Mouse (Mus musculus) heart, embryonic 14.5 days (tissue): ENCODE measurements around the gene Gria1. TPM values are rescaled to one million over a fixed set of nuclear protein-coding genes. Genes with fewer than 3 reads are reported as not detected.

Source experiments
- ATAC-seq: fragments of 200-750 bp; cut with Nextera tagmentation; 2 replicates; pipeline ENCODE4 v1.8.0; 2017; ENCODE audit warnings: low read depth, moderate TSS enrichment; ENCODE audit not compliant: insufficient number of reproducible peaks, insufficient read depth, low FRiP score
- H3K27ac ChIP-seq, 2 experiments: fragments of 200-500 bp in 1 of 2; fragments of 300-500 bp in 1 of 2; sonication (generic) in 1 of 2; replicated peaks in 1 of 2; 2 replicates each; pipeline ENCODE4 v1.5.1; 2012 to 2014; ENCODE audit warnings: low read depth in 2 of 2, low read length in 2 of 2, control low read depth in 1 of 2, mild to moderate bottlenecking in 1 of 2, mixed read lengths in 1 of 2; ENCODE audit not compliant: control insufficient read depth in 1 of 2, insufficient read depth in 1 of 2
- H3K27me3 ChIP-seq: fragments of 300-500 bp; sonication (generic); 2 replicates; pipeline ENCODE4 v1.6.1; 2014; ENCODE audit warnings: mild to moderate bottlenecking, low read length, control low read depth; ENCODE audit not compliant: control insufficient read depth, insufficient read depth
- H3K36me3 ChIP-seq: fragments of 300-500 bp; sonication (generic); 2 replicates; pipeline ENCODE4 v1.6.1; 2014; ENCODE audit warnings: mild to moderate bottlenecking, control low read depth, low read length, mixed read lengths; ENCODE audit not compliant: control insufficient read depth, insufficient read depth
- H3K4me1 ChIP-seq, 2 experiments: fragments of 200-500 bp in 1 of 2; fragments of 300-500 bp in 1 of 2; sonication (generic) in 1 of 2; 2 replicates each; pipeline ENCODE4 v1.6.1; 2012 to 2014; ENCODE audit warnings: low read length in 2 of 2, control low read depth in 1 of 2, mixed read lengths in 1 of 2; ENCODE audit not compliant: control insufficient read depth in 2 of 2, insufficient read depth in 2 of 2
- H3K4me2 ChIP-seq: fragments of 300-500 bp; sonication (generic); 2 replicates; pipeline ENCODE4 v1.6.1; 2014; ENCODE audit warnings: mild to moderate bottlenecking, low read length
- H3K4me3 ChIP-seq, 2 experiments: fragments of 200-500 bp in 1 of 2; fragments of 300-500 bp in 1 of 2; sonication (generic) in 1 of 2; 2 replicates each; pipeline ENCODE4 v1.5.1; 2012 to 2014; ENCODE audit warnings: low read length in 2 of 2, mild to moderate bottlenecking in 2 of 2, control low read depth in 1 of 2, low read depth in 1 of 2, moderate library complexity in 1 of 2; ENCODE audit not compliant: control insufficient read depth in 1 of 2, insufficient read depth in 1 of 2
- H3K9ac ChIP-seq: fragments of 300-500 bp; sonication (generic); 2 replicates; pipeline ENCODE4 v1.6.1; 2014; ENCODE audit warnings: mild to moderate bottlenecking, low read length
- H3K9me3 ChIP-seq: fragments of 300-500 bp; sonication (generic); 2 replicates; pipeline ENCODE4 v1.6.1; 2016; ENCODE audit warnings: low read length, control low read depth; ENCODE audit not compliant: control insufficient read depth
- WGBS: fragments of 180-500 bp; shearing (Covaris S2); extraction: QIAGEN DNeasy Blood & Tissue Kit; methylation state at CpG from one replicate; pipeline ENCODE4 v1.1.7; 2014; 5-methylcytosine and 5-hydroxymethylcytosine counted together
- polyA plus RNA-seq: library from polyadenylated mRNA; unstranded; fragments of >200 nt; fragmentation: Nextera tagmentation; extraction: Ambion mirVana; gene quantifications from 2 replicates; pipeline ENCODE4 v1.2.1, GENCODE M21; 2014

Gria1 gene
- polyA plus RNA-seq, 1 experiment from 2014 or later: 5.9 TPM

DNA sequence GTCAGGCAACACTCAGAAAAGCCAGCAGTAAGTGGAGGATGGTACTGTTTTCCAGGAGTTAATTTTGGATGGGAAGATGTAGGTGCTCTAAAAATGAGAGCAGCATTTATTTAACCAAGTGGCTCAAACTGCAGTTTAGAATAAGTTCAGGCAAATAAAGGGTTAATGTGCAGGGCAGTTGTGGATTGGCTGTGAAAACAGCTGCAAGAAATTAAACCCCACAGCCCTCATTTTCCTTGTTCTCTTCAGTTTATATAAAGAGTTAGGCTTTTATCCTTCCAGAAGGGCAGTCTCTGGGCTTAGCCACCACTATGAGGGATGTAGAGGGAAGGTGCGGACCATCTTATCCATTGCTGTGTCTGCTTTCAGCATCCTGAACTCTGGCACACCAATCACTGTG lies 225.2 kb downstream of the Gria1 start:
- Histone ChIP-seq H3K27me3 (no peaks in the 10 kb centered on the region), H3K36me3 (no peaks in the 10 kb centered on the region), H3K9me3 (no peaks in the 10 kb centered on the region), H3K4me3 (no peak overlapping the region), H3K4me2 (no peak overlapping the region), H3K4me1 (peaks cover 0 to 6% of the 10 kb centered on the region in 2 experiments; a peak in 2 of 4 replicates), H3K9ac (no peak overlapping the region), H3K27ac (no peak overlapping the region)
- 96% methylated on average over 1 of the region's 1 CpGs for WGBS
- ATAC-seq: no peak

DNA sequence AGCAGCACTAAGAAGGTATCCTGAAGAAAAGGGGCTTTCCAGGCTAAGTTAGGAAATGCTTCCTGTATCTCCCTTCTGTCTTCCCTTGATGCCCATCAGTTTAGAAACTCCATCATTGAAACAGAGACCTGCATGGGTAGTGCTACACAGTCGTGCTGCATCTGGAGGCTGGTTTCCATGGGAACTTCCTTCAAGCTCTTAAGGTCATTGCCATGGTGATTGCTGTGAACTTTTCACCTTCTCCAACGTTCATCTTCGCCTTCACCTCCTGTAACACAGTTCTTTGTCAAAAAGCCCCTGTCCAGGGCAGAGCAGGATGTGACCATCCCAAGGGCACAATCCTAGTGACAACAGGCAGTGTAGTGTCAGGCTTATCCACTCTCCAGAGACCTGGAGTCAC lies 228.6 kb downstream of the Gria1 start:
- ATAC-seq: no peak
- WGBS: 54% methylated on average over 3 of the region's 3 CpGs
- H3K27ac ChIP-seq: no peak overlapping the region

DNA sequence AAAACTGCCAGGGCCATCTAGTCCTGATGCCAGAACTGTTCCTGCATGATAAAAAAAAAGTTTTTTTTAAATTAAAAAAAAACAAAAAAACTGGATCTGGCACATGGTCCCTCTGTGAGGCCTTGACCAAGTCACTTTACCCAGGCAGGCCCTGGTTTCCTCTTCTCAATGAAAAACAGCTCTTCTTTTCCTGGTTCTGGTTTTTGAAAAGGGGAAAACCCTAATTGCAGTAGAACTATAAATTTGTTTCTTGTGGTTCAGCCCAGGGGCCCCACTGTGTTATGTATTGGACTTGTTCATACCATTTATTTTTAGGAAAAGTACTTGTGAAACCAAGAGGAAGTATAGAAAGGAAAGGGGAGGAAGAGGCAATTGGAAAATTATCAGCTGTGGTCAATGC lies 232.6 kb downstream of the Gria1 start:
- Histone ChIP-seq H3K4me2 (no peak overlapping the region), H3K9ac (no peak overlapping the region), H3K27me3 (no peaks in the 10 kb centered on the region), H3K4me1 (peaks cover 0 to 6% of the 10 kb centered on the region in 2 experiments; a peak in 2 of 4 replicates), H3K36me3 (no peaks in the 10 kb centered on the region), H3K9me3 (no peaks in the 10 kb centered on the region), H3K27ac (no peak overlapping the region), H3K4me3 (no peak overlapping the region)
- ATAC-seq: no peak

More for the DNA sequence above, 228.6 kb downstream of the Gria1 start:
- Histone ChIP-seq H3K27me3 (no peaks in the 10 kb centered on the region), H3K4me3 (no peak overlapping the region), H3K9me3 (no peaks in the 10 kb centered on the region), H3K4me1 (peaks cover 0 to 6% of the 10 kb centered on the region in 2 experiments; a peak in 2 of 4 replicates), H3K4me2 (no peak overlapping the region), H3K9ac (no peak overlapping the region), H3K36me3 (no peaks in the 10 kb centered on the region)

DNA sequence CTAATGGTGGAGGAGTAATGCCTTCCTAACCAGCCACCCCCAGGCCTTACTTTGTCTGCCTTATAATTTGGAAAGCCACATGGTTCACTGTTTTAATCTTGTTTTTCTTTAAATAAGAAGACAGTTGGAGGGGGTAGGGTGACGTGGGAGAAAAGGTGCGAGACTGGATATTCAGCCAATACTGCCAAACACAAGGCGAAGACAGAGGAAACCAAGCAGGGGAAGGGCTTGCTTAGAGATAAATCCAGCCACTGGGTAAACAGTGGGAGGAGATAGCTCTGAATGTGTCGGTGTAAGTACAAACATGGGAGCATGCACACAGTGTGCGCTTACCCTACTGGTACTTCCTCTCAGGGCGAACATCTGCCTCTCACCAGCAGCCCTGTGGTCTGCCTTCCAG lies 233.4 kb downstream of the Gria1 start:
- WGBS: 54% methylated on average over 6 of the region's 6 CpGs
- Histone ChIP-seq H3K36me3 (no peaks in the 10 kb centered on the region), H3K4me1 (peaks cover 0 to 6% of the 10 kb centered on the region in 2 experiments; a peak in 2 of 4 replicates), H3K4me2 (no peak overlapping the region), H3K27me3 (no peaks in the 10 kb centered on the region), H3K27ac (no peak overlapping the region), H3K9me3 (no peaks in the 10 kb centered on the region), H3K4me3 (no peak overlapping the region), H3K9ac (no peak overlapping the region)
- ATAC-seq: no peak

DNA sequence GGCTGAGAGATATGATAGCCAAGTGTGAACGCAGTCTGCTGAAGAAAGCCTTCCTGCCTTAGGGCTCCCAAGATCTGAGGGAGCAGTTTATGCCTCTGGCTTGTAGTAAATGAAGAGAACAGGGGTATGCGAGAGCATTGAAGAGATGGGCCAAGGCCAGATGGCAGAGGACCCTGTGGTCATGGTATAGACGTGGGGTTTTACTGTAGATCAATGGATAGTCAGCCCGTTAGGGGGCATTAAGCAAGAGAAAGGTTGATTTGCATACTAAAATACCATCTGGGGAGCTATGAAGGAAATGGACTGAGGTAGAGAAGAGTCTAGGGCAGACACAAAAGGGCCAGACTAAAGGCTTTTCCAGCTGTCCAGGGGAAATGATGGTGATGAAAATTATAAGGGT lies 237.7 kb downstream of the Gria1 start:
- H3K4me1 ChIP-seq: no peaks in the 10 kb centered on the region
- H3K9me3 ChIP-seq: no peaks in the 10 kb centered on the region
- no peak overlapping the region for H3K9ac ChIP-seq
- no peak overlapping the region for H3K27ac ChIP-seq
- no peak for ATAC-seq
- H3K4me3 ChIP-seq: no peak overlapping the region
- H3K36me3 ChIP-seq: no peaks in the 10 kb centered on the region
- H3K27me3 ChIP-seq: no peaks in the 10 kb centered on the region
- no peak overlapping the region for H3K4me2 ChIP-seq
- 72% methylated on average over 4 of the region's 4 CpGs for WGBS

DNA sequence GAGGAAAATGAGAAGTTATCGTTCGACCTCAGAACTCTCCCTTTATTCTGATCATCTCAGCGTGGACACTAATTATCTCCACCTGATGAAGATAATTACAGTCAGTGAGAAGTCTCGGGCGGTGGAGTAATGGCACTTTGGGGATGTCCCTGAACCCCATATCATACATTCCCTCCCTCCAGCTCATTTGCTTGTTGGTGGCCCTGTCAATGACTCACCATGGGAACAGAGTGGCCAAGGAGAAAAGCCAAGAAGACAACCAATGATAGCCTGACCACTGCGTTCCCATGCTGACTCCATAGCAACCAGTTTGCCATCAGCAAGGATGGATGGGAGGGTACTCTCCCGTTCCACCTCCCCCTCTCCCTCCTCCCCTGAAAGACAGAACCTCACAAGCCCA lies 238.9 kb downstream of the Gria1 start:
- Histone ChIP-seq H3K4me2 (no peak overlapping the region), H3K36me3 (no peaks in the 10 kb centered on the region), H3K9me3 (no peaks in the 10 kb centered on the region), H3K27me3 (no peaks in the 10 kb centered on the region), H3K27ac (no peak overlapping the region), H3K4me3 (no peak overlapping the region), H3K9ac (no peak overlapping the region), H3K4me1 (no peaks in the 10 kb centered on the region)
- 75% methylated on average over 7 of the region's 7 CpGs for WGBS
- no peak for ATAC-seq

DNA sequence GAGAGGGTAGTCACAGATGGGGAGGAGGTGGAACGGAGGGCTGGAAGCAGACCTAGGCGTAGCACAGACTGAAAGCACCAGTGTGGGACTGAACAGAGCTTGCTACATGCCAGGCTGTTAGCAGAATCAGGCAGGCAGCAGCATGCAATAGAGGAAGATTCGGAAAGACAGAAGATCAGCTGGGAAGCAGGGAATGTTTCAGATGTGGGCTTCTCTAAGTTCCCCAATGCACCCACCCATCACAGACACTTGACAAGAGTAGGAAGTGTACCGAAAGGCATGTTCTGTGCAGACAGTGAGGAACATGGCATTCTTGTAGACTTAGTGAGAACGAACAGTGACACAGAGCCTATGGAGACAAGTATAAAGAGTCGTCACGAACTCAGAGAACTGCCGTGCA lies 260.5 kb downstream of the Gria1 start:
- ATAC-seq: no peak
- WGBS: 86% methylated on average over 8 of the region's 8 CpGs

DNA sequence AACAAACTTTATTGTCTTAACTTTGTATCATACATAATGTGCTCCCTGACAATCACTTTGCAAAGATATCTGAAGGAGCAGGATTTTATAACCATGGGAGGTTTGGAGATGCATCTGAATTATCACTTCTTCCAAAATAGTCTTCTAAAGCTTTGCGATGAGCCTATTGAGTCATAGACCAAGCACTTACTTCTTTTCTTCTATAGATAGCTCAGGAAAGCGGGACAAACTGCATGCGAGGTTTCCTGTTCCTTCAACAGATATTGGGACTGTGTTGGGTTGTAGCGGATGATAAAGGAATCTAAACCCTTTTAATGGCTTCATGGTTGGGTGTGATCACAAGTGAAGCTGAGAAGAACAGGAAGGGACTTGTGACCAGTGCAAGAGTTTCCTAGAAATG lies 263.5 kb downstream of the Gria1 start:
- Histone ChIP-seq H3K9ac (no peak overlapping the region), H3K4me3 (no peak overlapping the region), H3K4me1 (peaks cover 9 to 12% of the 10 kb centered on the region in 2 experiments), H3K4me2 (no peak overlapping the region), H3K27ac (no peak overlapping the region), H3K36me3 (no peaks in the 10 kb centered on the region), H3K9me3 (no peaks in the 10 kb centered on the region), H3K27me3 (no peaks in the 10 kb centered on the region)
- no peak for ATAC-seq
- 75% methylated on average over 4 of the region's 4 CpGs for WGBS

More for the DNA sequence above, 260.5 kb downstream of the Gria1 start:
- no peaks in the 10 kb centered on the region for H3K9me3 ChIP-seq
- no peak overlapping the region for H3K27ac ChIP-seq
- H3K36me3 ChIP-seq: no peaks in the 10 kb centered on the region
- no peak overlapping the region for H3K9ac ChIP-seq
- H3K4me3 ChIP-seq: no peak overlapping the region
- no peaks in the 10 kb centered on the region for H3K4me1 ChIP-seq
- H3K4me2 ChIP-seq: no peak overlapping the region
- no peaks in the 10 kb centered on the region for H3K27me3 ChIP-seq
